Mouse (Mus musculus): ENCODE measurements around the gene Gm28035.
A peak's percentile ranks its signal among the peaks of the same experiment; 100 is the strongest.

Gene Gm28035

DNA sequence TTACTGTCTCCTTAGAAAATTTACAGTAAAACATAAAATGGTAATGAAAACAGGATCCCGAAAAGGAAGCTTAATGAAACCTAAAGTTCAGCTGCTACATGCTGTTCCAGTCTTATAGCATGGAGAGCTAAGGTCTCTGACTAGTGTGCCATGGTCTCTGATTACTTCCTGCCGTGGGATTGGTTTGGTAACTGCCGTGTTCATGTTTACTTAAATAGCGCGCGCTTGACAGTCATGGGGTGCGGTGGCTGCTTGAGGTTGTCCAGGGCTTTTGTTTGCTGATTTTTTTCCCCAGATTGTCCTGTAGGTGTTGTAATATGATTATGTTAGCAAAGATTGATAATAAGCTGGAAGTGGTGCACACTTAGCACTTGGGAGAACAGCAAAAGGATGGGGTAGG, 65.7 kb downstream of the Gm28035 start:
- DNase-seq (ENCODE audit: low read depth, low spot score) = no peak

DNA sequence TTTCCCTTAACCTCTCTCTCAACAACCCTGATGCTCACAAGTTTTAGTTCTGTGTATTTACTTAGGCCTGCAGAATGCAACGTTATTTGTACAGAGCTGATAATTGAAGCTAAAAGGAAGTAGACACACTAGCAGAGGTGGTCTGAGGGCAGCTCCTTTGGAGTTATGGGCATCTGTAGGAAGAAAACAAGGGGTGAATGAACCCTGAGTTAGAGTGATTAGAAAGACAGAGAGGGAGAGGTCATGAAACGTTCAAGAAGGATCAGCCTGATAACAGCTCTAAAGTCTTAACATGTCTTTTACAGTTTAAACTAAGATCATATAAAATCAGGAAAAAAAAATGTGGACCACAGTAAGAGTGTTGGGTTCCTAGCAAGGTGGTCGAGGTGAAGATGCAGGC, 69.0 kb downstream of the Gm28035 start:
- no peak for DNase-seq (ENCODE audit: low read depth, low spot score)

DNA sequence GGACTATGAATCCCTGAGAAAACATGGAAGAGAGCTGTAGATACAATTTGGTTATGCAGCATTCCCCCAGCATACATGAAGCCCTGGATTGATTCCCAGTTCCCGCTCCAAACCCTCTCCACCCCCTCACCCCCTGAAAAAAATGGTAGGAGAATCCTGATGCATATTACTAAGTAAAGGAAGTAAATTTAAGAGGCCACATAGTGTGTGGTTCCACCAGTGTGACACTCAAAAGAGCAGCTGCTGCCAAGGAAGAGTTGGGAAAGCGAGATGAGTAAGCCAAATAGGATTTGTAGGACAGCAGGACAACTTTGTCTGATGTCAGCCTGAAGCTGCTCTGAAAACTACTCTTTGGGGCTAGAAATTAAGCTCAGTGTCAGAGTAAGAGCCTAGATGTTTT, 71.1 kb downstream of the Gm28035 start:
- peak; percentile 73 for DNase-seq (ENCODE audit: low read depth, low spot score)

DNA sequence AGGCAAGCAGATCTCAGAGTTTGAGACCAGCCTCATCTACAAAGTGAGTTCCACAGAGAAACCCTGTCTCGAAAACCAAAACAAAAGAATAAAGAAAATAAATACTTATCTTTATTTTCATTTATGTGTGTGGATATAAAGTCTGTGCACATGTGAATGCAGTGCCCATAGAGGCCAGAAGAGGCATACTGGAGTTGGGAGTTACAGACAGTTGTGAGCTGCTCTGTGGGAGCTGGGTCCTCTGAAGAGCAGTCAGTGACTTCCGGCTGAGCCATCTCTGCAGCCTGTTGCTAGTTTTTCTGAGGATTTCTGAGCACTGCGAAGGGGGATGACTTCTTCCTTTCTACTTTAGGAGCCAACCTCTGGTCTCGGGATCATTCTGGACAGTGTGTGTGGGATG, 75.8 kb downstream of the Gm28035 start:
- no peak for DNase-seq (ENCODE audit: low read depth, low spot score)

DNA sequence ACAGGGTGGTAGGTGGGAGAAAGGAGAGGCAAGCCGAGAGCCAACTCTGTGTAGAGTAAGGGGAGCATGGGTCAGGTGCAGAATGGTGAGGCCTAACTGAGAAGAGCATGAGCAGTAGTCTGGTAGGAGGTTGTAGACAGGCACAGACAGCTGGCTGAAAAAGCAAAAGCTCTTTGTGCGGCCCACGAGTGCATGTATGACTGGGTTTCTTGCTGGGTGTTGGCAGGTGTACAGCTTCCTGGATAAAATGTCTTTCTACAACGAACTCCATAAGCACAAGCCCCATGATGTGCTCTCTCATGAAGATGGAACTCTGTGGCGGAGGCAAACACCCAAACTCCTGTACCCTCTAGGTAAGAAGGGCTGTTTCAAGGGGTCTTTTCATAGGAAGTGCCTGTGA, 76.6 kb downstream of the Gm28035 start:
- peak; percentile 35 for DNase-seq (ENCODE audit: low read depth, low spot score)

DNA sequence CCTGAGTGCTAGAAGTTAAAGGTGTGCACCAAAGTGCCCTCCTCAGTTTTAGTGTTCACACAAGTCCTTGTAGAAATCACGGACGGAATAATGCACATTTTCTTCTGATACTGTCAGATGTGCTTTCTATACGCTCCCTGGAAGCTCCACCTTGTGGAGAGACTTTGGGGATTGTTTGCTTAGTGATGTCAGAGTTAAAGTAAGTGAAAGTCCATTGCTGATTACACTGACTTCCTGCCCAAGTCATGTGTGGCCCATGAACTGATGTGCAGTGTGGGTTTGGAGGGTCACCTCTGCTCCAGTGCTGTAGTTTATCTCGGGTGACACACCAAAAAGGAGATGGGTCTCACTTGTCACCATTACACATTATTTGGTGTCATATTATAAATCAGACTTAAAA, 78.9 kb downstream of the Gm28035 start:
- DNase-seq (ENCODE audit: low read depth, low spot score) = no peak

DNA sequence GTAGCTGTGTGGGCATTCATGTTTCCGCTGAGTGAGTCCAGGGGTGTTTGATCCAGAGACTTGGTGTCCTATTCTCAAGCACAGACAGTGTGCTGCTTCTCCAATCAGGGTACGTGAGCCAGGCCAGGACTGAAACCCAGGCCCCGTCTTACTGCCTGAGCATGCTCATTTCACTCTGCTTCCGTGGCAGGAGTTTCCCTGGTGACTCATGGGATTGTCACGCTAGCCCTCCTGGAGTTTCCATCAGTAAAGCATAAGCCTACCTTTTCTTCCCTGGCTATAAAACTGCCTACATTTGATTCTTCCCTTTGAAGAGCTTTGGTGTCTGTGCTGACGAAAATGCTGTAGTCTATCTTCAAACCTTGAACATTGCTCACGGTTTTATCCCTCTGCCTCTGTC, 82.7 kb downstream of the Gm28035 start:
- DNase-seq (ENCODE audit: low read depth, low spot score) = peak; percentile 51

DNA sequence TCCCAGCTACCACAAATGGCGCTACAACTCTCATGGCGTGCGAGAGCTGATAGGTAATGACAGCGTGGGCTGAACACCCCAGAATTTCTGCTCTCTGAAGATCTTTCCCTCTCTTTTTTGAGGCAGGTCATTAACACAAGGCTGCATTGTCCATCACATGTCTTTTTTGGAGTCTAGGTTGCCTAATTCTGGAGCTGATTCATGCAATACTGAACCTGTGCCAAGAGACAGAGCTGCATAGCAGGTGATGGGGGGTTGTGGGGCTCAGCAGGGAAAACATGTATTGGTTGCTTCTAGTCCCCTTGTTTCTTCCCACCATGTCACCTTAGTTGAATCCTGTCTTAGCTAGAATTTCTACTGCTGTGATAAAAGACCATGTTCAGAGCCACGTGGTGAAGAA, 84.9 kb downstream of the Gm28035 start:
- DNase-seq (ENCODE audit: low read depth, low spot score) = no peak

DNA sequence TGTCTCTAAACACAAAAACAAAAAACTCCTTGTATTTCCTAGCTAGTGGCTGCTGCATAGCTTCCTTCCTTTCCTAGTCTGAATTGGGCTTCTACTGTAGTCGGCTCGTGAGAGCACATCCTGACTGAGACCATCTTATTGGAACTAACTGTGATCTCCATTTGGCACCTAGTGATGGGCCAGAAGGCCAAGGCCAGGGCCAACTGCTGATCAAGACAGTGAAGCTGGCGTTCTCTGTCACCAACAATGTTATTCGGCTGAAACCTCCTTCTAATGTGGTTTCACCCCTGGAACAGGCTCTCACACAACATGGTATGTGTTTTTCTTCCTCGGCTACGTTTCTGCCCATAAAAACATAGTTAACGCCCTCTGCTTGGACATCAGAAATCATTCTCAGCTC, 86.9 kb downstream of the Gm28035 start:
- peak; percentile 43 for DNase-seq (ENCODE audit: low read depth, low spot score)

DNA sequence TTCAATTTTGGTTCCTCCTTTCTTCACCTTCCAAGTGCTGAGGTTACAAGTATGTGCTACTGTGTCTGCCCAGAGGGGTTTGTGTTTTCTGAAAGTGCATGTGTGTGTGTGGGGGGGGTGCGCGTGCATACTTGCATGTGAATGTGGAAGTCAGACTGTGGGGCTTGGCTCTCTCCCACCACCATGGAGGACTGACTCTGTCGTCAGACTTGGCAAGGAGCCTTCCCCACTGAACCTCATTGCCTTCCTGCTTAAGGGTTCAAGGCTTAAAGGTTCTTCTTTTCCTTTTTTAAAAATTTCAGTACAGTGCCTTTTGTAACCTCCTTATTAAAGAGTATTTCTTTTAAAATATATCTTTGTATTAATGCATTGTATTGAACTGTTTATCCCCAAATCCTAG, 88.4 kb downstream of the Gm28035 start:
- no peak for DNase-seq (ENCODE audit: low read depth, low spot score)

Measured in brain, adult 2 months (tissue).